Mouse (Mus musculus) MEL (cell line): ENCODE measurements around the gene Slit1. TPM values are rescaled to one million over a fixed set of nuclear protein-coding genes. Genes with fewer than 3 reads are reported as not detected.

Experiments used
- DNase-seq: peaks from one replicate; pipeline ENCODE4 v3.0.0; 2011; ENCODE audit warnings: low read depth, low spot score
- H3K27ac ChIP-seq: 2 replicates; pipeline ENCODE4 v1.5.1; 2012; ENCODE audit warnings: low read depth, mild to moderate bottlenecking, control low read depth, low read length, moderate library complexity; ENCODE audit not compliant: control insufficient read depth
- H3K27me3 ChIP-seq, 2 experiments: fragments of 150-350 bp in 1 of 2; sonication (generic) in 1 of 2; 2 replicates each; pipeline ENCODE4 v1.6.1; 2012; ENCODE audit warnings: low read length in 2 of 2, mild to moderate bottlenecking in 2 of 2, improper control_type of control experiment in 1 of 2, moderate library complexity in 1 of 2; ENCODE audit not compliant: insufficient read depth in 2 of 2, control insufficient read depth in 1 of 2
- H3K36me3 ChIP-seq, 2 experiments: 2 replicates each; pipeline ENCODE4 v1.6.1; 2012 to 2014; ENCODE audit warnings: low read length in 2 of 2, improper control_type of control experiment in 1 of 2, inconsistent platforms in 1 of 2, mild to moderate bottlenecking in 1 of 2; ENCODE audit not compliant: insufficient read depth in 2 of 2, control insufficient read depth in 1 of 2
- H3K4me1 ChIP-seq, 2 experiments: fragments of 150-350 bp in 1 of 2; sonication (generic) in 1 of 2; 2 replicates each; pipeline ENCODE4 v1.6.1; 2012; ENCODE audit warnings: low read length in 2 of 2, improper control_type of control experiment in 1 of 2, mild to moderate bottlenecking in 1 of 2; ENCODE audit not compliant: insufficient read depth in 2 of 2, control insufficient read depth in 1 of 2
- H3K4me3 ChIP-seq, 2 experiments: fragments of 150-350 bp in 1 of 2; sonication (generic) in 1 of 2; 2 replicates each; pipeline ENCODE4 v1.5.1; 2012; ENCODE audit warnings: low read depth in 2 of 2, low read length in 2 of 2, mild to moderate bottlenecking in 2 of 2, moderate library complexity in 2 of 2, control low read depth in 1 of 2, improper control_type of control experiment in 1 of 2; ENCODE audit not compliant: control insufficient read depth in 1 of 2, insufficient read depth in 1 of 2
- H3K79me2 ChIP-seq: 2 replicates; pipeline ENCODE4 v1.6.1; 2012; ENCODE audit warnings: mild to moderate bottlenecking, low read length, moderate library complexity; ENCODE audit not compliant: control insufficient read depth, poor library complexity, insufficient read depth
- H3K9ac ChIP-seq: 2 replicates; pipeline ENCODE4 v1.6.1; 2012; ENCODE audit warnings: low read depth, mild to moderate bottlenecking, control low read depth, low read length, moderate library complexity; ENCODE audit not compliant: control insufficient read depth, poor library complexity, severe bottlenecking
- H3K9me3 ChIP-seq: fragments of 150-350 bp; sonication (generic); replicated peaks from 2 replicates; pipeline ENCODE4 v1.6.1; 2012; ENCODE audit warnings: mild to moderate bottlenecking, low read length, improper control_type of control experiment, moderate library complexity; ENCODE audit not compliant: insufficient read depth
- BHLHE40 ChIP-seq: IDR thresholded peaks from 2 replicates; pipeline ENCODE4 v1.6.1; 2012; ENCODE audit warnings: low read depth, mild to moderate bottlenecking, inconsistent platforms, low read length, improper control_type of control experiment, borderline replicate concordance
- CHD1 ChIP-seq: IDR thresholded peaks from 2 replicates; pipeline ENCODE4 v1.6.1; 2012; ENCODE audit warnings: low read depth, mild to moderate bottlenecking, inconsistent platforms, low read length, improper control_type of control experiment
- CTCF ChIP-seq, 3 experiments: IDR thresholded peaks in 2 of 3; conservative IDR thresholded peaks in 1 of 3; 2 replicates each; pipeline ENCODE4 v1.5.1; 2011 to 2012; ENCODE audit warnings: low read length in 3 of 3, low read depth in 2 of 3, mild to moderate bottlenecking in 2 of 3, improper control_type of control experiment in 1 of 3, inconsistent platforms in 1 of 3, mixed read lengths in 1 of 3, moderate library complexity in 1 of 3; ENCODE audit not compliant: control insufficient read depth in 1 of 3, insufficient read depth in 1 of 3, poor library complexity in 1 of 3, severe bottlenecking in 1 of 3
- ELF1 ChIP-seq: IDR thresholded peaks from 2 replicates; pipeline ENCODE4 v1.6.1; 2014; ENCODE audit warnings: low read depth, mild to moderate bottlenecking, inconsistent platforms, low read length, improper control_type of control experiment, moderate library complexity
- GABPA ChIP-seq: IDR thresholded peaks from 2 replicates; pipeline ENCODE4 v1.6.1; 2012; ENCODE audit warnings: low read depth, mild to moderate bottlenecking, inconsistent platforms, low read length, improper control_type of control experiment, moderate library complexity
- GATA1 ChIP-seq: IDR thresholded peaks from 2 replicates; pipeline ENCODE4 v1.6.1; 2011; ENCODE audit warnings: low read depth, low read length, improper control_type of control experiment
- HCFC1 ChIP-seq: IDR thresholded peaks from 2 replicates; pipeline ENCODE4 v1.6.1; 2012; ENCODE audit warnings: low read depth, mild to moderate bottlenecking, inconsistent platforms, low read length, improper control_type of control experiment, moderate library complexity
- KAT2A ChIP-seq: conservative IDR thresholded peaks from 2 replicates; pipeline ENCODE4 v1.6.1; 2012; ENCODE audit warnings: low read depth, low read length, improper control_type of control experiment, inconsistent platforms
- MAFK ChIP-seq: IDR thresholded peaks from 2 replicates; pipeline ENCODE4 v1.6.1; 2011; ENCODE audit warnings: low read depth, mild to moderate bottlenecking, low read length, improper control_type of control experiment, borderline replicate concordance
- MAX ChIP-seq: IDR thresholded peaks from 2 replicates; pipeline ENCODE4 v1.6.1; 2011; ENCODE audit warnings: low read length, improper control_type of control experiment
- MAZ ChIP-seq: IDR thresholded peaks from 2 replicates; pipeline ENCODE4 v1.6.1; 2012; ENCODE audit warnings: low read depth, mild to moderate bottlenecking, inconsistent platforms, low read length, improper control_type of control experiment
- MEF2A ChIP-seq: IDR thresholded peaks from 2 replicates; pipeline ENCODE4 v1.6.1; 2014; ENCODE audit warnings: low read depth, mild to moderate bottlenecking, inconsistent platforms, low read length, improper control_type of control experiment; ENCODE audit not compliant: poor library complexity, insufficient replicate concordance, severe bottlenecking; ENCODE audit errors: extremely low read depth
- MYC ChIP-seq: IDR thresholded peaks from 2 replicates; pipeline ENCODE4 v1.6.1; 2011; ENCODE audit warnings: low read depth, mild to moderate bottlenecking, low read length, improper control_type of control experiment, moderate library complexity
- NELFE ChIP-seq: IDR thresholded peaks from 2 replicates; pipeline ENCODE4 v1.6.1; 2011; ENCODE audit warnings: low read depth, low read length, improper control_type of control experiment
- POLR2A ChIP-seq, 2 experiments: IDR thresholded peaks; 2 replicates each; pipeline ENCODE4 v1.6.1; 2011 to 2012; ENCODE audit warnings: low read length in 2 of 2, mild to moderate bottlenecking in 2 of 2, control low read depth in 1 of 2, improper control_type of control experiment in 1 of 2, low read depth in 1 of 2, moderate library complexity in 1 of 2; ENCODE audit not compliant: control insufficient read depth in 1 of 2, insufficient read depth in 1 of 2, poor library complexity in 1 of 2
- POLR2AphosphoS2 ChIP-seq: IDR thresholded peaks from 2 replicates; pipeline ENCODE4 v1.6.1; 2011; ENCODE audit warnings: low read length, improper control_type of control experiment
- RAD21 ChIP-seq: IDR thresholded peaks from 2 replicates; pipeline ENCODE4 v1.6.1; 2011; ENCODE audit warnings: mild to moderate bottlenecking, low read depth, low read length, improper control_type of control experiment
- RCOR1 ChIP-seq: IDR thresholded peaks from 2 replicates; pipeline ENCODE4 v1.6.1; 2012; ENCODE audit warnings: low read depth, mild to moderate bottlenecking, inconsistent platforms, low read length, improper control_type of control experiment
- SIN3A ChIP-seq: IDR thresholded peaks from 2 replicates; pipeline ENCODE4 v1.6.1; 2012; ENCODE audit warnings: low read length, improper control_type of control experiment, inconsistent platforms
- SMC3 ChIP-seq: IDR thresholded peaks from 2 replicates; pipeline ENCODE4 v1.6.1; 2011; ENCODE audit warnings: low read depth, low read length, improper control_type of control experiment
- TAL1 ChIP-seq: IDR thresholded peaks from 2 replicates; pipeline ENCODE4 v1.6.1; 2012; ENCODE audit warnings: mild to moderate bottlenecking, inconsistent platforms, low read length, moderate library complexity, mixed read lengths
- TBP ChIP-seq: IDR thresholded peaks from 2 replicates; pipeline ENCODE4 v1.8.0; 2011; ENCODE audit warnings: low read depth, low read length, improper control_type of control experiment
- TCF12 ChIP-seq: IDR thresholded peaks from 2 replicates; pipeline ENCODE4 v1.6.1; 2014; ENCODE audit warnings: low read depth, mild to moderate bottlenecking, inconsistent platforms, low read length, improper control_type of control experiment, moderate library complexity
- USF1 ChIP-seq: IDR thresholded peaks from 2 replicates; pipeline ENCODE4 v1.6.1; 2014; ENCODE audit warnings: low read depth, mild to moderate bottlenecking, inconsistent platforms, low read length, improper control_type of control experiment, moderate library complexity
- ZKSCAN1 ChIP-seq: IDR thresholded peaks from 2 replicates; pipeline ENCODE4 v1.6.1; 2012; ENCODE audit warnings: low read depth, mild to moderate bottlenecking, inconsistent platforms, low read length, improper control_type of control experiment, moderate library complexity
- ZMIZ1 ChIP-seq: IDR thresholded peaks from 2 replicates; pipeline ENCODE4 v1.6.1; 2012; ENCODE audit warnings: low read depth, mild to moderate bottlenecking, inconsistent platforms, low read length, improper control_type of control experiment, moderate library complexity
- ZNF384 ChIP-seq: IDR thresholded peaks from 2 replicates; pipeline ENCODE4 v1.6.1; 2012; ENCODE audit warnings: low read depth, mild to moderate bottlenecking, inconsistent platforms, low read length, improper control_type of control experiment
- polyA plus RNA-seq, 2 experiments: library from polyadenylated mRNA; stranded (reverse) in 1 of 2; unstranded in 1 of 2; fragments of >175 nt in 1 of 2; fragments of >200 nt in 1 of 2; gene quantifications; 2 replicates each; pipeline versions ENCODE4 v1.2.1 to v1.2.4; 2012; ENCODE audit warnings: low replicate concordance in 2 of 2, low read depth in 1 of 2; ENCODE audit not compliant: insufficient read length in 2 of 2, insufficient read depth in 1 of 2, missing spikeins in 1 of 2
- total RNA-seq: library from RNA; depleted of rRNA; stranded (reverse); fragments of 300-350 nt; gene quantifications from 2 replicates; pipeline ENCODE4 v1.2.3, GENCODE M21; 2012

Gene Slit1
- total and polyA plus RNA-seq, 3 experiments: 0.04 TPM; not detected in 1

GRCm38 (mm10) chr19:41620366-41621092, 122.9 kb downstream of the Slit1 start:
- no peaks in the 10 kb centered on the region for H3K9me3 ChIP-seq
- H3K79me2 ChIP-seq: no peaks in the 10 kb centered on the region
- no peak overlapping the region for H3K4me3 ChIP-seq
- H3K9ac ChIP-seq: no peak overlapping the region
- no peak for DNase-seq
- peaks cover 10 to 15% of the 10 kb centered on the region in 2 experiments for H3K27me3 ChIP-seq
- H3K27ac ChIP-seq: no peak overlapping the region
- no peaks in the 10 kb centered on the region for H3K4me1 ChIP-seq
- TF ChIP-seq MYC (no peak), ELF1 (no peak), TBP (no peak), CHD1 (no peak), RCOR1 (no peak), SIN3A (no peak), ZKSCAN1 (no peak), MAX (no peak), USF1 (no peak), NELFE (no peak), BHLHE40 (no peak), ZNF384 (no peak), GATA1 (no peak), RAD21 (no peak), POLR2A (IDR thresholded peaks at IDR 0.05; ENCODE audit: control insufficient read depth in 1 of 2, insufficient read depth in 1 of 2, low read depth in 1 of 2, low read length in 2 of 2, poor library complexity in 1 of 2) (no peak), MAZ (no peak), TCF12 (no peak)
- no peaks in the 10 kb centered on the region for H3K36me3 ChIP-seq

GRCm38 (mm10) chr19:41618771-41619385, 124.6 kb downstream of the Slit1 start:
- peaks cover 10 to 17% of the 10 kb centered on the region in 2 experiments for H3K27me3 ChIP-seq

More at GRCm38 (mm10) chr19:41618771-41619385, 124.6 kb downstream of the Slit1 start:
- H3K9me3 ChIP-seq: no peaks in the 10 kb centered on the region
- no peak overlapping the region for H3K27ac ChIP-seq
- no peak for TF ChIP-seq POLR2A (IDR thresholded peaks at IDR 0.05; ENCODE audit: control insufficient read depth in 1 of 2, insufficient read depth in 1 of 2, low read depth in 1 of 2, low read length in 2 of 2, poor library complexity in 1 of 2)
- TF ChIP-seq ZMIZ1: no peak
- TF ChIP-seq RCOR1: no peak
- no peak for TF ChIP-seq USF1
- TF ChIP-seq KAT2A: no peak
- TF ChIP-seq GABPA: no peak
- no peak for TF ChIP-seq CHD1
- TF ChIP-seq HCFC1: no peak
- no peak for TF ChIP-seq SMC3
- TF ChIP-seq MAX: no peak
- TF ChIP-seq NELFE: no peak
- TF ChIP-seq BHLHE40: no peak
- no peak for TF ChIP-seq MAFK
- no peak for TF ChIP-seq ZKSCAN1
- no peak for TF ChIP-seq ELF1
- no peak for TF ChIP-seq TAL1
- no peak for TF ChIP-seq RAD21
- no peak for TF ChIP-seq MEF2A
- no peak for TF ChIP-seq POLR2AphosphoS2
- TF ChIP-seq CTCF (IDR thresholded peaks at IDR 0.05 in 2 of 3, conservative IDR thresholded peaks at IDR 0.05 in 1 of 3; ENCODE audit: control insufficient read depth in 1 of 3, insufficient read depth in 1 of 3, low read depth in 2 of 3, low read length in 3 of 3, poor library complexity in 1 of 3, severe bottlenecking in 1 of 3): no peak
- H3K79me2 ChIP-seq: no peaks in the 10 kb centered on the region
- no peak overlapping the region for H3K4me3 ChIP-seq
- no peak overlapping the region for H3K9ac ChIP-seq
- DNase-seq: no peak
- H3K4me1 ChIP-seq: no peaks in the 10 kb centered on the region
- no peaks in the 10 kb centered on the region for H3K36me3 ChIP-seq
